Mouse (Mus musculus): Measurements from ENCODE around the gene St3gal6. TPM values are rescaled to one million over a fixed set of nuclear protein-coding genes. Genes with fewer than 3 reads are reported as not detected.
A peak's percentile ranks its signal among the peaks of the same experiment; 100 is the strongest.

The St3gal6 gene
- total and polyA plus RNA-seq, 3 experiments = 104 to 327 (median 166) TPM

GRCm38 (mm10) chr16:58476363-58476762, 47.7 kb downstream of the St3gal6 start:
- DNase-seq (ENCODE audit: low spot score) (no peak), ATAC-seq (ENCODE audit: extremely low read depth, insufficient number of reproducible peaks, low FRiP score, poor library complexity, severe bottlenecking) (no peak)
- no peaks in the 10 kb centered on the region for H3K27me3 ChIP-seq (ENCODE audit: insufficient read depth, low read length)
- TF ChIP-seq GATA1 (IDR thresholded peaks at IDR 0.05; ENCODE audit: borderline replicate concordance, low read length) = no peak
- no peak for TF ChIP-seq TAL1 (conservative IDR thresholded peaks at IDR 0.05; ENCODE audit: low read depth, low read length)
- TF ChIP-seq GATA2 (IDR thresholded peaks at IDR 0.05; ENCODE audit: borderline replicate concordance, low read depth, low read length) = no peak
- no peak for TF ChIP-seq POLR2AphosphoS5 (IDR thresholded peaks at IDR 0.05; ENCODE audit: insufficient replicate concordance, low read depth, low read length)
- no peak for TF ChIP-seq CTCF (IDR thresholded peaks at IDR 0.05; ENCODE audit: low read depth, low read length)
- peaks cover 95% of the 10 kb centered on the region for H3K36me3 ChIP-seq (replicated peaks)
- H3K4me3 ChIP-seq (ENCODE audit: low read depth, low read length) = no peak overlapping the region
- peaks cover 6% of the 10 kb centered on the region; the same call in 1 of the 2 replicates for H3K9me3 ChIP-seq (replicated peaks)
- H3K4me1 ChIP-seq (ENCODE audit: insufficient read depth, low read depth, low read length) = peaks cover 60% of the 10 kb centered on the region

- H3K27me3 ChIP-seq (ENCODE audit: insufficient read depth, low read length) = no peaks in the 10 kb centered on the region
- DNase-seq (ENCODE audit: low spot score) (no peak), ATAC-seq (ENCODE audit: extremely low read depth, insufficient number of reproducible peaks, low FRiP score, poor library complexity, severe bottlenecking) (no peak)
- no peak overlapping the region for H3K4me3 ChIP-seq (ENCODE audit: low read depth, low read length)
- peaks cover 61% of the 10 kb centered on the region for H3K4me1 ChIP-seq (ENCODE audit: insufficient read depth, low read depth, low read length)
- TF ChIP-seq CTCF (IDR thresholded peaks at IDR 0.05; ENCODE audit: low read depth, low read length) = no peak
- TF ChIP-seq GATA2 (IDR thresholded peaks at IDR 0.05; ENCODE audit: borderline replicate concordance, low read depth, low read length) = no peak
- peaks cover 6% of the 10 kb centered on the region; the same call in 1 of the 2 replicates for H3K9me3 ChIP-seq (replicated peaks)
- H3K36me3 ChIP-seq (replicated peaks) = peaks cover 94% of the 10 kb centered on the region
Measured at GRCm38 (mm10) chr16:58475544-58476154, 48.4 kb downstream of the St3gal6 start.

- DNase-seq (ENCODE audit: low spot score) = no peak
- Histone ChIP-seq H3K4me1 (ENCODE audit: insufficient read depth, low read depth, low read length) (peaks cover 68% of the 10 kb centered on the region), H3K9me3 (replicated peaks) (peaks cover 6% of the 10 kb centered on the region; the same call in 1 of the 2 replicates), H3K4me3 (ENCODE audit: low read depth, low read length) (no peak overlapping the region), H3K36me3 (replicated peaks) (peaks cover 91% of the 10 kb centered on the region), H3K27me3 (ENCODE audit: insufficient read depth, low read length) (no peaks in the 10 kb centered on the region)
- no peak for ATAC-seq (ENCODE audit: extremely low read depth, insufficient number of reproducible peaks, low FRiP score, poor library complexity, severe bottlenecking)
- TF ChIP-seq TAL1 (conservative IDR thresholded peaks at IDR 0.05; ENCODE audit: low read depth, low read length) (no peak), GATA1 (IDR thresholded peaks at IDR 0.05; ENCODE audit: borderline replicate concordance, low read length) (no peak), GATA2 (IDR thresholded peaks at IDR 0.05; ENCODE audit: borderline replicate concordance, low read depth, low read length) (no peak), POLR2AphosphoS5 (IDR thresholded peaks at IDR 0.05; ENCODE audit: insufficient replicate concordance, low read depth, low read length) (no peak), CTCF (IDR thresholded peaks at IDR 0.05; ENCODE audit: low read depth, low read length) (no peak)
Measured at GRCm38 (mm10) chr16:58474875-58475274, 49.2 kb downstream of the St3gal6 start.

GRCm38 (mm10) chr16:58470841-58471240, 53.2 kb downstream of the St3gal6 start:
- no peak overlapping the region for H3K4me3 ChIP-seq (ENCODE audit: low read depth, low read length)
- peak; percentile 67 for TF ChIP-seq TAL1 (conservative IDR thresholded peaks at IDR 0.05; ENCODE audit: low read depth, low read length)
- no peak for TF ChIP-seq GATA2 (IDR thresholded peaks at IDR 0.05; ENCODE audit: borderline replicate concordance, low read depth, low read length)
- ATAC-seq (ENCODE audit: extremely low read depth, insufficient number of reproducible peaks, low FRiP score, poor library complexity, severe bottlenecking) = peak; percentile 78
- no peaks in the 10 kb centered on the region for H3K27me3 ChIP-seq (ENCODE audit: insufficient read depth, low read length)
- H3K9me3 ChIP-seq (replicated peaks) = no peaks in the 10 kb centered on the region
- H3K36me3 ChIP-seq (replicated peaks) = peaks cover 89% of the 10 kb centered on the region
- no peak for DNase-seq (ENCODE audit: low spot score)
- peaks cover 71% of the 10 kb centered on the region for H3K4me1 ChIP-seq (ENCODE audit: insufficient read depth, low read depth, low read length)

GRCm38 (mm10) chr16:58470061-58470460, 54.0 kb downstream of the St3gal6 start:
- Histone ChIP-seq H3K9me3 (replicated peaks) (no peaks in the 10 kb centered on the region), H3K36me3 (replicated peaks) (peaks cover 89% of the 10 kb centered on the region), H3K4me1 (ENCODE audit: insufficient read depth, low read depth, low read length) (peaks cover 73% of the 10 kb centered on the region), H3K27me3 (ENCODE audit: insufficient read depth, low read length) (no peaks in the 10 kb centered on the region), H3K4me3 (ENCODE audit: low read depth, low read length) (no peak overlapping the region)
- TF ChIP-seq TAL1 (conservative IDR thresholded peaks at IDR 0.05; ENCODE audit: low read depth, low read length) = no peak
- TF ChIP-seq GATA1 (IDR thresholded peaks at IDR 0.05; ENCODE audit: borderline replicate concordance, low read length) = no peak
- TF ChIP-seq GATA2 (IDR thresholded peaks at IDR 0.05; ENCODE audit: borderline replicate concordance, low read depth, low read length) = no peak
- TF ChIP-seq POLR2AphosphoS5 (IDR thresholded peaks at IDR 0.05; ENCODE audit: insufficient replicate concordance, low read depth, low read length) = no peak
- TF ChIP-seq CTCF (IDR thresholded peaks at IDR 0.05; ENCODE audit: low read depth, low read length) = no peak
- DNase-seq (ENCODE audit: low spot score) = no peak
- ATAC-seq (ENCODE audit: extremely low read depth, insufficient number of reproducible peaks, low FRiP score, poor library complexity, severe bottlenecking) = no peak

GRCm38 (mm10) chr16:58465412-58465811, 58.6 kb downstream of the St3gal6 start:
- Histone ChIP-seq H3K4me3 (ENCODE audit: low read depth, low read length) (no peak overlapping the region), H3K9me3 (replicated peaks) (0 out of 2 replicates have a peak, but pooled peaks cover 2% of the 10 kb centered on the region), H3K27me3 (ENCODE audit: insufficient read depth, low read length) (no peaks in the 10 kb centered on the region), H3K36me3 (replicated peaks) (peaks cover 86% of the 10 kb centered on the region), H3K4me1 (ENCODE audit: insufficient read depth, low read depth, low read length) (peaks cover 74% of the 10 kb centered on the region)
- DNase-seq (ENCODE audit: low spot score) (no peak), ATAC-seq (ENCODE audit: extremely low read depth, insufficient number of reproducible peaks, low FRiP score, poor library complexity, severe bottlenecking) (no peak)
- TF ChIP-seq CTCF (IDR thresholded peaks at IDR 0.05; ENCODE audit: low read depth, low read length) (no peak), POLR2AphosphoS5 (IDR thresholded peaks at IDR 0.05; ENCODE audit: insufficient replicate concordance, low read depth, low read length) (no peak), GATA1 (IDR thresholded peaks at IDR 0.05; ENCODE audit: borderline replicate concordance, low read length) (no peak)
